Mouse (Mus musculus): ENCODE results near the gene Tulp1. TPM values are rescaled to one million over a fixed set of nuclear protein-coding genes. Genes with fewer than 3 reads are reported as not detected.
A peak's percentile ranks its signal among the peaks of the same experiment; 100 is the strongest.
"Not testable (repeated sequence)": the region's sequence is repeated elsewhere in the genome, so short reads cannot be mapped to it uniquely, and the experiment has no call there.

The Tulp1 gene
- total RNA-seq, 2 experiments from 2014 or later, result not detected

- ATAC-seq (replicated peaks; ENCODE audit: poor library complexity, severe bottlenecking), result no peak
Observed at GRCm38 (mm10) chr17:28344050-28344607, 20.9 kb downstream of the Tulp1 start.

GRCm38 (mm10) chr17:28341091-28341490 lies 23.9 kb downstream of the Tulp1 start:
- peak; percentile 74 for ATAC-seq (replicated peaks; ENCODE audit: poor library complexity, severe bottlenecking)

GRCm38 (mm10) chr17:28340578-28340977 lies 24.4 kb downstream of the Tulp1 start:
- ATAC-seq (replicated peaks; ENCODE audit: poor library complexity, severe bottlenecking), result no peak

DNA sequence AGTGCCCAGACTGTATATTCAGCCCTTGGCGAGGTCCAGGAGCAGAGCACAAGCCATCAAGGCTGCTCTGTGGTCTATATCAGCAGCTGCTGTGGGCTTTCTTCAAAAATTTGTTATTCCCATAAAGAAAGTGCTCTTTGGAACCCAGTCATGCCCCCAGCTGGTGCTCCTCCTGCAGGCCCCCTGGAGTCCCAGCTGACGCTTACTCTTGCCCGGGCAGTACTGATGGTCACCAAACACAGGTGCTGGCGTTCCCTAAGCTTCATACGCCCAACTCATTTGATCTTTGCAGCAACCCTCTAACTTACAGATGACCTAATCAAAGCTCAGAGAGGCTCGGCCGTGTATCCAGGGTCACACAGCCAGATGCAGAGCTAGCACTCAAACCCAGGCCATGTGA lies 27.5 kb downstream of the Tulp1 start:
- ATAC-seq (replicated peaks; ENCODE audit: poor library complexity, severe bottlenecking), result no peak

- no peak for ATAC-seq (replicated peaks; ENCODE audit: poor library complexity, severe bottlenecking)
Observed at GRCm38 (mm10) chr17:28335267-28335666, 29.8 kb downstream of the Tulp1 start.

- ATAC-seq (replicated peaks; ENCODE audit: poor library complexity, severe bottlenecking), result 0 out of 2 replicates have a peak, but pooled peaks have one; percentile 8
Observed at GRCm38 (mm10) chr17:28332915-28333546, 32.0 kb downstream of the Tulp1 start.

DNA sequence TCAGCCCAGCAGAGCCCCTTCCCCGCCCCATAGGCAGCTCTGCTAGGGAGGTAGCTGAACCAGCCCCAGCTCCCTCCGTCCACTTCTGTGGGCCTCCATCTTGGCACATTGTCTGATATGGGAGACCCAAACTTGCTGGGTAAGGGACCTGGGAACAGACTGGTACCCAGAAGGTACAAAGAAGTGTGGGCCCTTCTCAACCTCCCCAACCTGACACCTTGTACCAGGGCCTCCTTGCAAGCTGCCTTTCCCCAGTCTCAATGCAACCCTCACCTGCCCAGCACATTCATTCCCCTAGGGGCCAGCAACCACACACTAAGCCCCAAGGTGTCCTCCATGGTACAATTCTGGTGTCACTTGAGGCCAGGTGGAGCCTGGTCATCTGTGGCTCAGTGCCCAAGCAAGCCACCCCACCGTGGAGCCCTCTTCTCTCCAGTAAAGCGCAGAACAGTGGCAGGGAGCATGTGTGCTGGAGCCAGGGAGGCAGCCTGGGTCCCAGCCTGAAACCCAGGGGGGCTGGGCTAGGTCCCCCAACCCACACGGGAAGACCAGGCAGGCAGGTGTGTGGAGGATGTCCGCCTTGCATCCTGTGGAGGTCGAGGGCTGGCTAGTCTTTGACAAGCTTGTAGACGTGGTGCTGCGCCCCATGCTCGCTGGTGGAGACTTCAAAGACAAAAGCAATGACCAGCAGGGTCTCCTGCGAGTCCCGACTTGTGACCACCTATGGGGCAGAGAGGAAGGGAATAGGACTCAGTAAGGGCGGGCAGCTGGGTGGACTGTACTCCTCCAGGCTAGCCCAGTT lies 32.7 kb downstream of the Tulp1 start:
- no peak for ATAC-seq (replicated peaks; ENCODE audit: poor library complexity, severe bottlenecking)

GRCm38 (mm10) chr17:28331241-28332112 lies 33.5 kb downstream of the Tulp1 start:
- no peak for ATAC-seq (replicated peaks; ENCODE audit: poor library complexity, severe bottlenecking)

- not testable (repeated sequence) for ATAC-seq (replicated peaks; ENCODE audit: poor library complexity, severe bottlenecking)
Observed at GRCm38 (mm10) chr17:28330590-28330989, 34.4 kb downstream of the Tulp1 start.

DNA sequence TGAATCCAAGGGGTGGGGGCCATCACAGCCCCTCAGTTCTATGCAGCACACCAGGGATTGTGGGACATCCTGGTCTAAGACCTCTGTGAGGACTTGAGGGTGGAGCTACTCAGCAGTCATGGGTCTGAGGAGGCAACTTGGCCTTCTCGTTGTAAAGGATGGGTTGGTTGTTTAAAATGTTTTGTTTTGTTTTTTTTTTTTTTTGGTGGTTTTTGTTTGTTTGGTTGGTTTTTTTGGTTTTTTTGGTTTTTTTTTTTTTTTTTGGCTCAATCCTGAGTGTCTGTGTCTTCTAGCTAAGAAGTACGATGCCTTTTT lies 34.8 kb downstream of the Tulp1 start:
- no peak for ATAC-seq (replicated peaks; ENCODE audit: poor library complexity, severe bottlenecking)

DNA sequence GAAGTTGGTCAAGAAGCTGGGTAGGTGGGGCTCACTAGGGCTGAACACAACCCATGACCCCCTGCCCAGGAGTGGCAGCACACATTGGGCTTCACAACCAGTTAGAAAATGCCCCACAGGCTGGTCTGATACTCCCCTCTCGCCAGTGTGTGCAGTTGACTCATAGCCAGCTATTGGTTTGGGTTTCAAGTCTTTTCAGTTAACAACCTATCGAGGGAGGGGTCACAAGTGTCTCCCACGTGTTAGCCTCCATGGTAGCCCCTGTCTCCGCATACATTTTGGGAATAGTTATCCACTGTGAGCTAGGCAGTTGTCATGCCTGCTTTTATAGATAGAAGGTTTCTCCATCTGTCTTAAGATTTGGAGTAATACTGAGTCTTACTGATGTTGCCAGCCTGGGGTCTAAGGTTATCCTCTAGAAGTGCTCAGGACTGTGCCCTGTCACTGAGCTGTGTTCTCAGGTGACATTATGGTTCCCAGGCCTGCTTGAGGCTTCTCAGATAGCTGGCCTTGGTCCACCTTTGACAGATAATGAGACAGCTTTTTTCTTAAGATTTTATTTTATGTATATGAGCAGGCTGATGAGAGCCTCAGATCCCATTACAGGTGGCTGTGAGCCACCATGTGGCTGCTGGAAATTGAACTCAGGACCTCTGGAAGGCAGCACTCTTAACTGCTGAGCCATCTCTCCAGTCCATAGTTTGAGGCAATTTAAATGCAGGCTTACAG lies 35.4 kb downstream of the Tulp1 start:
- no peak for ATAC-seq (replicated peaks; ENCODE audit: poor library complexity, severe bottlenecking)

DNA sequence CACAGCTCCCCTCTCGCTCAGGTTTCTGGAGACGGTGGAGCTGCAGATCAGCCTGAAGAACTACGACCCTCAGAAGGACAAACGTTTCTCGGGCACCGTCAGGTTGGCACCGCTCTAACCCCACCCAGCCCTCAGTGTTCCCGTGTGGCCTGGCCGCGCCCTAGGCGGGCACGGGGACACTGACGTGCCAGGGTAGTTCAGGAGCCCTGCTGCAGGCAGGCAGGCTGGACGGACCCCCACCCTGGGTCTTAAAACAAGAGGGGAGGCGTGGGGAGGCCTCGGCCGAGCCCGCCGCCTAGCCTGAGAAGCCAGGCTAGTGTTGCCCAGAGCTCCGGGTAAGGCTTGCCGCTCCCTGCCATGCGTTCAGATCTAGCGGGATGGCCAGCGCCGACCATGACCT lies 36.1 kb downstream of the Tulp1 start:
- no peak for ATAC-seq (replicated peaks; ENCODE audit: poor library complexity, severe bottlenecking)

- peak; percentile 76 for ATAC-seq (replicated peaks; ENCODE audit: poor library complexity, severe bottlenecking)
Observed at GRCm38 (mm10) chr17:28328366-28328928, 36.6 kb downstream of the Tulp1 start, which contains the start of gene Rpl10a. Gene Rpl10a (plus strand): TSS chr17:28328471.

DNA sequence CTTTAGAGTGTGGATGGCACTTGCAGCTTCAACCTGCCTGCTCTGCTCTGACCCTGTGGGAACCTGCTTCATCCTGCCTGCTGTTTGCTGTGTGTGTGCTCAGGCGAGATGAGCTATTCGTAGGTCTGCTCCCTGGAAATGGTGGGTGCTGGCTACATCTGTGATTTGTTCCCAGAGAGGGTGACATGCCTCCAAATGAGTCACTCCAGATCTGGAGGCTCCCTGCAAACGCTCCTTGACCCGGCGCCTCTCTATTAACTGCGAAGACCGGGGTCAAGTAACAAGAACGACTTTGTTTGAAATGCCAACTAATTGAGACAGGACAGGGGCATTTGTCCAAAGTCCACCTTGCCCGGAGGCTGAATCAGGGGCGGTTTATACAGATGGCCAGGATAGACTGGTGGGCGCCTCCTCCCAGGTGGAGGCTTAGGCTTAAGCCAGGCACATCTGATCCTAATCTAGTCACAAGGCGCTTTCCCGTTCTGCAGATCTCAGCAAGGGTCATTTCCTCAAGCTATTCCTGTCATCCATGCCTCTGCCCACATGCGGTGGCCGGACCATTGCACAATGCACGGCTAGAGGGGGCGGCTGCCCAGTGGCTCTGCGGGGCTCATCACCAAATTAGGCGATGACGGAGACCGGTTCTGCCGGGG lies 37.2 kb downstream of the Tulp1 start:
- peak; percentile 69 for ATAC-seq (replicated peaks; ENCODE audit: poor library complexity, severe bottlenecking)

DNA sequence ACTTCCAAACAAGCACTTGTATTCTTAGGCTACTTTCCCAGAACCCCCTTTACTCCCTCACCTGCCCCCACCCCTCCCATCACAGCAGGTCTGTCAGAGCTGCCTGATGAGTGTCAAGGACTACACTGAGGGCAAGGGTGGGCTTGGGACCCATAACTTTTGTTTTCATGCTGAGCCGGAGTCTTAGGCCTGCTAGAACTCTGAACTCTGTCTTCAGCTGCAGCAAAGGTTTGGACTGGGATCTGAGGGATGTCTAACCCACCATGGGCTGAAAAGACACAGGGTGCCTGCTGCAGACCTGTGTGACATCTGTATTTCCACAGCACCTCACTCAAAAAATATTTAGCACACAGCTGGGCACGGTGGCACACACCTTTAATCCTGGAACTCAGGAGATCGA lies 38.1 kb downstream of the Tulp1 start:
- ATAC-seq (replicated peaks; ENCODE audit: poor library complexity, severe bottlenecking), result no peak

DNA sequence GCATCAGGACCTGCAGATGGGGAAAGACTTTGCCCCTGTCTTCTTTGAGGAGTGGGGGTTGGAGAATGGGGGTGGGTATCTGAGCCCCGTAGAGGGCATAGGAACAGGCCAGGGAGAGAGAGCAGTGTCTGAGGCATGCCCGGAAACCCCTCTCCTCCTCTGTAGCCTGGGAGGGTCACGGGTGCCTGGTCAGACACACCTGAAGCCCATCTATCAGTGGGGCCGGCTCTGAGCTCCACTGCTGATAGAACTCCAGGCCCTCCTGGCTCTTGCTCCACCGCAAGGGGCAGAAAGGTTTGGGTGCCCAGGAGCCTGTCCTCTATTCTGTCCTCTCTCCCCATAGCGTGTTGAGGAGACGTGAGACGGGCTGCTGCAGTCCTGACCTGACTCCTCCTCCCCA lies 39.3 kb downstream of the Tulp1 start:
- no peak for ATAC-seq (replicated peaks; ENCODE audit: poor library complexity, severe bottlenecking)

- ATAC-seq (replicated peaks; ENCODE audit: poor library complexity, severe bottlenecking), result not testable (repeated sequence)
Observed at GRCm38 (mm10) chr17:28324416-28324815, 40.6 kb downstream of the Tulp1 start.

- ATAC-seq (replicated peaks; ENCODE audit: poor library complexity, severe bottlenecking), result no peak
Observed at GRCm38 (mm10) chr17:28323786-28324185, 41.2 kb downstream of the Tulp1 start.

DNA sequence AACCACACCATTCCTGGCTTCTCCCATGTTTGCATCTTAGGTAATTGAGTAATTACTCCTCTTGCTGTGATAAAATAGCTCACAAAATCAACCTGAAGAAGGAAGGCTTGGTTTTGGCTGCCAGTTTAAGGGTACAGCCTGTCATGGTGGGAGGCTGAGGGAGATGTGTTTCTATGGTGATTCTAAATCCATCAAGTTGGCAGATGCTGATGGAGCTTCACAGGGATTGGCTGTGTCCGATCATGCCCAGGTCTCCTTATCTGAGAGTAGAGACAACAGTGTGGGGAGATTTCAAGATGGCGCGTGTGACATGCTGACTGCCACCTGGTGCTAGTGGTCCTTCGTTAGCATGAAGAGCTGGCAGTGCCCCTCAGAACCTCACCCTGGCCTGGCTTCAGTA lies 43.3 kb downstream of the Tulp1 start:
- no peak for ATAC-seq (replicated peaks; ENCODE audit: poor library complexity, severe bottlenecking)
